Mouse (Mus musculus) testis, adult 2 months (tissue): ENCODE measurements at regions not wholly inside any gene's neighbourhood (a gene's known extent, or its start where the extent isn't known, plus 50 kb on each side); places are given as distances from the start of the nearest gene placed in this dataset.

ENCODE experiments used
- CTCF ChIP-seq: fragments of 200-500 bp; IDR thresholded peaks from 2 replicates; pipeline ENCODE4 v1.5.1; 2012; ENCODE audit warnings: low read depth, mild to moderate bottlenecking, inconsistent platforms, low read length, moderate library complexity; ENCODE audit not compliant: control insufficient read depth, insufficient read depth, insufficient replicate concordance
- POLR2A ChIP-seq: fragments of 200-500 bp; IDR thresholded peaks from 2 replicates; pipeline ENCODE4 v1.6.1; 2012; ENCODE audit warnings: low read depth, mild to moderate bottlenecking, inconsistent platforms, low read length, moderate library complexity; ENCODE audit not compliant: control insufficient read depth

DNA sequence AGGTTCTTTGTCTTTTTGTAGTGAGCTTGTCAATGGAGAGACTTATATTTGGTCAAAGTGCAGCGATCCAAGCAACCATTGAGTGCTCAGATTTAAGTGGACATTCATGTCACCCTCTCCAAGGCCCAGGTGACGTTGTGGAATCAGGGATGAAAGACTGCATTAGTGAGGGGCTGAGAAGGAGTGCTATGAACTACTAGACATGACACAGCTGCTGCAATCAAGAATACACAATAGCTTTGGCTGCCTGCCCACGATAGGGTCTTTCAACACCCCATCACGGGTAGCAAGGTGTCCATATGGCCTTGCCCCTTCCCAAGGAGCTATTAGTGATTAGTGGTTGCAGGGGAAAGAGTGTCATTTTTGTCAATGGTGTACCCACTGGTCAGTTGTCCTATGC is 229.7 kb downstream of the Kcnrg start:
- no peak for TF ChIP-seq POLR2A
- TF ChIP-seq CTCF = no peak
